In the genomic region with DNA sequence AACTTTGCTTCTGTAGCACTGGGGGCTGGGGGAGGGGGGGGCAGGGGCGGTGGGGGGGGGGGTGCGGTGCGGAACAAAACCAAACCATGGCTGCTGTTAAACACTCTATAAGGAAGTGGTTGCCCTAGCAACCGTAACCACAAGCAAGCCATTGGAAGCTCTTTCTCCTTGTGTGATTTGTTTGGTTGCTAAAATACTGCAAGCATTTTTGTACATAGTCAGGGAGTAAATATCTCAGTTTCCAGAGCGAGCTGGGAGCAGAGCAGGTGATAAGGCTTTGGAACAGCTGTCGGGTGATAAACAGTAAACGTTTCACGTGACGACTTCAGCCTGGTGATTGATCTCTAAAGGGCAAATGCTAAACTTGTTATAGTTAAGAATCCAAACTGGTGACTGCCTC, we compare ENCODE assay signal across 8 mouse cellular contexts.
DNase-seq lines count a peak whose midpoint lies in the region; ATAC-seq and TF ChIP-seq lines count a peak whose summit lies in the region.

No protein-coding gene starts in this region.

- 3% methylated on average over 9 of the region's 9 CpGs for WGBS in spleen, adult 2 months
- 10% methylated on average over 9 of the region's 9 CpGs for WGBS in limb, embryonic 14.5 days

- H3K4me3 ChIP-seq in spleen, adult 2 months (ENCODE audit: extremely low read depth, insufficient read depth, insufficient read length), result peak overlapping the region; percentile 49
- H3K4me3 ChIP-seq in limb, embryonic 14.5 days (replicated peaks; ENCODE audit: low read length), result no peak overlapping the region

- H3K4me1 ChIP-seq in spleen, adult 2 months (ENCODE audit: control insufficient read depth, insufficient read depth, insufficient read length), result no peaks in the 10 kb centered on the region; the same call in 1 of the 2 replicates
- 0 out of 2 replicates have a peak, but pooled peaks cover 5% of the 10 kb centered on the region for H3K4me1 ChIP-seq in limb, embryonic 14.5 days (ENCODE audit: control insufficient read depth, insufficient read depth, low read length)

- peak overlapping the region; percentile 5; the same call in 1 of the 2 replicates for H3K4me2 ChIP-seq in limb, embryonic 14.5 days (replicated peaks; ENCODE audit: low read depth, low read length, severe bottlenecking)

- peak; percentile 19 to 43 for DNase-seq in spleen, adult 2 months (ENCODE audit: low read depth in 1 of 2, low spot score in 2 of 2)
- no peak for DNase-seq in spleen, postnatal 14 days (ENCODE audit: low spot score in 2 of 2)
- peak; percentile 49 for DNase-seq in forelimb bud, embryonic 11.5 days (ENCODE audit: low read depth, low spot score)
- peak; percentile 60 for DNase-seq in limb, embryonic 14.5 days (ENCODE audit: low spot score)
- peak; percentile 34 to 47 for DNase-seq in natural killer cell, adult 2 months (ENCODE audit: low spot score in 2 of 2)
- DNase-seq in urinary bladder, postnatal 10 days (ENCODE audit: low spot score), result no peak
- DNase-seq in kidney, postnatal 14 days, result no peak

- H3K27ac ChIP-seq in spleen, adult 2 months (ENCODE audit: insufficient read depth, low read length), result no peak overlapping the region
- no peak overlapping the region for H3K27ac ChIP-seq in limb, embryonic 14.5 days (replicated peaks; ENCODE audit: low read depth, low read length)

- ATAC-seq in limb, embryonic 14.5 days (ENCODE audit: low FRiP score, low read depth), result peak; percentile 82
- ATAC-seq in monocyte, adult 5-6 weeks (replicated peaks; ENCODE audit: insufficient number of reproducible peaks, low FRiP score, low TSS enrichment, poor library complexity, severe bottlenecking), result no peak

- no peak for TF ChIP-seq CTCF in spleen, adult 2 months (IDR thresholded peaks at IDR 0.05; ENCODE audit: extremely low read depth, insufficient read depth, insufficient read length, insufficient replicate concordance)

- H3K9me3 ChIP-seq in limb, embryonic 14.5 days (ENCODE audit: control insufficient read depth, low read length), result no peaks in the 10 kb centered on the region

- H3K9ac ChIP-seq in limb, embryonic 14.5 days (ENCODE audit: low read depth, low read length, severe bottlenecking), result no peak overlapping the region

- no peak for TF ChIP-seq POLR2A in spleen, adult 2 months (IDR thresholded peaks at IDR 0.05; ENCODE audit: low read depth, low read length)
- TF ChIP-seq POLR2A in limb, embryonic 14.5 days (IDR thresholded peaks at IDR 0.05; ENCODE audit: borderline replicate concordance, extremely low read depth, insufficient read depth, insufficient read length), result no peak

- no peaks in the 10 kb centered on the region for H3K36me3 ChIP-seq in spleen, adult 2 months (ENCODE audit: control insufficient read depth, insufficient read depth, low read length)
- H3K36me3 ChIP-seq in limb, embryonic 14.5 days (ENCODE audit: control insufficient read depth, insufficient read depth, low read length), result no peaks in the 10 kb centered on the region

- H3K27me3 ChIP-seq in spleen, adult 2 months (ENCODE audit: control insufficient read depth, insufficient read depth, low read length), result no peaks in the 10 kb centered on the region
- no peaks in the 10 kb centered on the region for H3K27me3 ChIP-seq in limb, embryonic 14.5 days (ENCODE audit: control insufficient read depth, insufficient read depth, low read length)

Comparison
In these comparisons a context has a peak if more than half of its experiments do, and no peak if none do; other contexts are left out.
1. DNase-seq: peak in spleen, adult 2 months (2 of 2), forelimb bud, embryonic 11.5 days (single experiment), limb, embryonic 14.5 days (single experiment) and natural killer cell, adult 2 months (2 of 2); none in spleen, postnatal 14 days (0 of 2), urinary bladder, postnatal 10 days (single experiment) and kidney, postnatal 14 days (single experiment).